Mouse (Mus musculus): Measurements from ENCODE around the gene Ttc23l.
"Not testable (repeated sequence)": the region's sequence is repeated elsewhere in the genome, so short reads cannot be mapped to it uniquely, and the experiment has no call there.

Ttc23l gene

DNA sequence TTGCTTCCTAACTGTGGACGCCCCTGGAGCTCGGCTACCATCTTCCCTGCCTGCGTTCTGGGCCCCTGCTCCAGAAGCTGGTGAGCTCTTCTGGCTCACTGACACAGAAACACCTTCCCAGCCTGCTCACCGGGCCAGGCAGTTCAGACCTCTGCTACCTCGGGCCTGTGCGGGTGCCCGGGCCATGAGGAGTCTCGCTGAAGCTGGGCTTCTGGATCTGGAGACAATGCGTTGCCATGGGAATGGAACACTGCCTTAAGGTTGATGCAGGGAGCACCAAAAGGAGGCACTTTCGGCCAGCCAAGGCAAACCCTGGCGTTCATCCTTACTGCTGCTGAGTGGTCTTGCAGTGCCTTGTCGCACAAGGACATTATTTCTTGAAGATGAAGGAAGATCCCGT lies at the start of gene Ttc23l:
Gene Ttc23l, minus strand, starts transcription at position 204 of the 400 bp plus-strand sequence.
- no peak for DNase-seq (ENCODE audit: low read depth, low spot score)

DNA sequence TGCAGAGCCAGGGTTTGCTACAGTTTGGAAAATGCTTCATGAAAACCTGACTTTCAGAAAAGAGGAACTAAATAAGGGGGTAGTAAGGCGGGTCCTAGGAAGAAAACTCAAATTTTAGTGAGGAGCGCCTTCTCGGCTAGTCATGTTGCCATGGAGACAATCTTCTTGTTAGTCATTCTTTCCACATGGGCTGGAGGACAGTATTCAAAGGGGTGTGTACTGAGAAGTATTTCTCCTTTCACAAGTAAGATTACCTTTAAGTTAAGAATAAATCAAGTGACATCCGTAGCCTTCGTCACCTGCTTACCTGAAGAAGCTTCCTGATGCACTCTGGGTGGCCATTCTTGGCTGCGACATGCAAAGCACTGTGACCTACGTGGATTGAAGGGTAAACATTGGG lies 40.9 kb upstream of the Ttc23l start:
- DNase-seq (ENCODE audit: low read depth, low spot score): no peak

DNA sequence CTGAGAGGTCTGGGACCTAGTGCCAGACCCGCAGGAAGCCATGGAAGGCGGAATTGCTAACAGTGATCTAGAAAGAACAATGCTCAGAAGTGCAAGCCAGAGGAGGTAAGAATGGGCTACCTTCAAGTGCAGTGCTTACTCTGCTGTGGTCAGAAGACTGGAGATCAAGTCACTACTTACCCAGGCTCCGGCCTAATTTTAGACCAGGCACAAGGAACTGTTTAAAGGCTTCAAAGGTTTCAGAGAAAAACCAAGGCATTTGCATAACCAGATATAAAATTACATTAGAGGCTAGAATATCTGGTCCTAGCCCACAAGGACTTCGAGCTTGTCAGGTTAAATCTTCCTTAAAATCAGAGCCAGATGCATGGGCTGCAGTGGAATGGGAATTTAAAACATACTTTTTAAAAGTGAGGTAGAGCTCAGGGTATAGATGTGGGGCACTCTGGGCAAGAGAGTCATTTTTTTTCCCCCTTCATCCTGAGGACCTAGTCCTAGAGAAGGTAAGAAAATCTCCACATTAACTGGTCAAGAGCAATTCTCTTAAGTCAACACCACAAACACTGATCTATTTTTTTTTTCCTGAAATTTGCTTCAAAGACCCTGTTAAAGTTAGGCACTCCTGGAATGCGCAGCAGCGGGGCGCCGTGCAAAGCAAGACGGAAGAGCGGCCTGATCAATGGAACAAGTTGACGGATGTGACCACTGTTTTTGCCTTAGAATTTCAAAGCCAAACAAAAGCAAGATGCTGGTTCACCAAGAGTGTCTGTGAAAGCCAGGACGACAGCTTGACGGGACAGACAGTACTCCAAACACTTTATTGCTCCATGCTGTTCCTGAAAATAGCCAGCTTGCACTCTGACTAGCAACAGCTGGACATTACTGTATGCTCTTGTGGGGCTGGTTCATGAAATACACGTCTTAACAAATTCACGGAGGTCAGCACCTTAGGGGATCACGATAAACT lies 40.1 kb upstream of the Ttc23l start:
- DNase-seq (ENCODE audit: low read depth, low spot score): peak; percentile 30

DNA sequence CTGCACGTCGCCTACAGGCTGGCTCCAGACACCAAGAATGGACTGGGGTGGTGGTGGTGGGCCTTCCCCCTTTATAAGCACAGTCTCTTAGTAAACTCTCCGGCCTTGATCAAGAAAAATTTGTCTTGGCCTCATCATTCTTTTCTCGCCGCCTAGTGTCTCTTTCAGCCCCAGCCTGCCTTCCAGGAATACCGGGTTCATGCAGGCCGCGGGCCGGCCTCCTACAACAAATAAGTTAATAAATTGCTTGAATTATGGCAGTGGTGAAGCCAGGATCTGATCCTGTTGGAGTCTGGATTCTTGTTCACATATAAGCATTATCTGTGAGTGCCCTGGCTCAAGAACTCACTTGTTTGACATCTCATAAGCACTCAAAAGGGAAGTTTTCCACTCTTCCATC lies 38.4 kb upstream of the Ttc23l start:
- no peak for DNase-seq (ENCODE audit: low read depth, low spot score)

DNA sequence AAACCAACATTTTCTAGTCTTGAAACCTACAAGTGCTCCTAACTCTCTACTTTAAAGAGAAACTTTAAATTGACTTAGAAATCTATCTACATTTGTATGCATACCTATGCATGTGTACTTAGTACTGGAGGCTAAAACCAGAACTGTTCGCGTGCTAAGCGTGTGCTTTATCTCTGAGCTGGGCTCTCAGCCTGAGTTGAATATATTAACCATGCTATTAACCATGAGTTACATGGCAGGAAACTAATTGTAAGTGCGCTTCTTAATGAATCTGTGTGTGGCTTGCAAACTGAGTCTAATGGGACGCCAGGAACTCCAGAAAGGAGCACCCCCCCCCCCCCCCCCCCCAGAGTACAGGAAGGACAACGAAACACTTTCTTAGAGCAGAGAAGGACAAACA lies 36.9 kb upstream of the Ttc23l start:
- no peak for DNase-seq (ENCODE audit: low read depth, low spot score)

DNA sequence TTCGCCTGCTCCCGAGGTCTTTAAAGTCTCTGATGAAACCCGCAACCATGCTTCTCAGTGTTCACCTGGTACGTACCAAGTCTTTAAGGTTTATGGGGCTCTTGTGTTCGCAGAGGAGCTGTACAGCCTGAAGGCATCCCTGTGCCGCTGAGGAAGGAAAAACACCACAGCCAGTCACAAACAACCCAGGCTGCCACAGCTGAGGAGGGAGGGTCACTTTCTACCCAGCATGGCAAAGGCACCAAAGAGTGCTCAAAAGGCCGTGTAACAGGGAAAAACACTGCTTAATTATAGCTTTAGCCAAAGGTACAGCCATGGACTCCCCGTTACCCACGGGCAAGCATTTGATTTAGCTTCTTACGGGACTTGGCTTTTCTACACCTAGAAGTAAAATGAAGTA lies 36.4 kb upstream of the Ttc23l start:
- no peak for DNase-seq (ENCODE audit: low read depth, low spot score)

DNA sequence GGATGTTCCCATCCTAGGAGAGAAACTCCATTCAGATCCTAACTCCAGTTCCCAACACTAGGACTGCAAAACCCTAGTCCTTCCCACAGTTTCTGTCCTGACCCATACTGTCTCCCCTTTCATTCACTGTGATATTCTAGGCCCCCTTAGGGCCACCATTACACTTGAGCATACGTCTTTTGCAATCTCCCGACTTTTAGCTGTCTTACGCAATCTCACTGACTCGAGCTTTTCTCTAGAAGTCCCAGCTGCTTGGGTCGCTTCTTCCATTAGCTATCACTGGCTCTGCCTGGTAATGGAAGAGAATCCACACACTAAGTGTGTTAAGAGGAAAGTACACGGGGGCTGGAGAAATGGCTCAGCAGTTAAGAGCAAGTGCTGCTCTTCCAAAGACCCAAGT lies 34.6 kb upstream of the Ttc23l start:
- no peak for DNase-seq (ENCODE audit: low read depth, low spot score)

DNA sequence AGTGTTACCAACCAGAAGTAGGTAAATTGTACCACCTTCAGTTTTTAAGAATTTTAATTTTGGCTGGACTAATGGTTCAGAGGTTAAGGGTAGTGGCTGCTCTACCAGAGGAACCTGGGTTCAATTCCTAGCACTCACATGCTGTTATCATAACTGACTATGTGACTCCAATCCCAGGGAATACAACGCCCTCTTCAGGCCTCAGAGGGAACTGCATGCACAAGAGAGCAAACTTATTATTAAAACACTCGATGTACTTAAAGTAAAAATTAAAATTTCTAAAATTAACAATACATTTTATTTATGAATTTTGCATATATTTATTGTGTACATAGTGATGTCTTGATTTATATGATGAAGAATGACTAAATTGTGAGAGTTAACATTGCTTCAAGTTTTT lies 28.1 kb upstream of the Ttc23l start:
- no peak for DNase-seq (ENCODE audit: low read depth, low spot score)

DNA sequence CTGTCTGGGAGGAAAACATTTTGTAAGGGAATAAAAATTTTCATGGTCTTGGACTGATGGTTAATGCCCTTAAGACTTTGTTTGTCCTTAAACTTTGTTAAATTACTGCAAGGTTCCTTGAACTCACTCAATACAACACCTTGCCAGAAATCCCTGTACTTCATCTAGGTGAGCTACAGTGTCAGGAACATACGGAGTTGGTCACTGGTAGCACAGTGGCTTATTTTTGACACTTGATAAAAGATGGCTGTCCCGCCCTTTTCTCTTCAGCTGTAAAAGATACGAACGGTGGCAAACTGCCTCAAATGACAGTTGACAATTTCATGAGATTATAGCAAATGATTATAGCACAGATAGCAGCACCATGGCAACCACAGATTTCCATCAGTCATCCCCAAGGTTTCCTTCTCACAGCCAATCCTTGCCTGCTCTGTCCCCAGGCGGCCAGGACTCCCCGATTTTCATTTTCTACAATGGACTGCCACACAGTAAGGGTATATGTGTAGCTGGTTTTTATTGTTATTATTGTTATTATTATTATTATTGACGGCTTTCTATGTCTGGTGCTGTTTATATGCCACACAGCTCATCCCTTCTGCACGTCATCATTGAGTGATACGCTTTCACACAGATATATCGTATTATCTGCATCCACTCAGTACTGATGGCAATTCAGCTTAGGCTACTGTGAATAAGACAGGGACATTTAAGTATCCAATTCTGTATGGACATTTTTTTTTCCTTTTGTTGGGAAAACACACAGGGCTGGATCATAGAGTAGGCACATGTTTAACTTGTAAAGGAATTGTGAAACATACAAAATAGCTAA lies 26.1 kb upstream of the Ttc23l start:
- no peak for DNase-seq (ENCODE audit: low read depth, low spot score)

DNA sequence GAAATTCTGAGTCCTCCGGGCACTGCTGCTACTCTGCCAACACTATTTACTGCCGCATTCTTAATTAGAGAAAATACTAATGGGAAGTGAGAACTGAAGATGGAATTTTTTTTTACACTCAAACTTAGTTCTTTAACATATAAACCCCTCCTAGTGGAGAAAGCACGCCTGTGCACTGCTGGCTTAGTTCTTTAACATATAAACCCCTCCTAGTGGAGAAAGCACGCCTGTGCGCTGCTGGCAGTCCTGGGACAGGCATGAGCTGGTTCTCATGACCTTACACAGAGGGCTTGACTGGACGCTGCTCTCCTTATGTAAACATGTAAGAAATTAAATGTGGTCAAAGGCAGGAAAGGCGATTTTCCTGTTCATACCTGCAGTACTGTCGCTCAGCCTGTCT lies 24.9 kb upstream of the Ttc23l start:
- peak; percentile 85 for DNase-seq (ENCODE audit: low read depth, low spot score)

DNA sequence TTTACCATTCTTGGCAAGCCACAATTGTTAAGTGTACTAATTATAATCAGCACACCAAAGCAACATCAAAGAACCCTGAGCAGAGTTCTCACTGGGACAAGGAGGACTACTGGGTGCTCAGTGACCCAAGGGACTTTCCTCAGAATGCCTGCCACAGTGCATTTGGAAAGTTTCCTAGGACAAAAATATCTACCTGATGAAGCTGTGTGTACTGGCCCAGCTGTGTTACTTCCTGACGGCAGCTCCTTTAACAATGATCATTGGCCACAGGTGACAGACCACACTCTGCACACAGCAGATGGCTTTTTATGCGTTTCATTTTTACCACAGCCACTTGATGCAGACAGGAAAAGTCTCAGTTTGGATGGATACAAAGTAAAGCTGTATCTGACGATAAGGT lies 20.7 kb upstream of the Ttc23l start:
- no peak for DNase-seq (ENCODE audit: low read depth, low spot score)

DNA sequence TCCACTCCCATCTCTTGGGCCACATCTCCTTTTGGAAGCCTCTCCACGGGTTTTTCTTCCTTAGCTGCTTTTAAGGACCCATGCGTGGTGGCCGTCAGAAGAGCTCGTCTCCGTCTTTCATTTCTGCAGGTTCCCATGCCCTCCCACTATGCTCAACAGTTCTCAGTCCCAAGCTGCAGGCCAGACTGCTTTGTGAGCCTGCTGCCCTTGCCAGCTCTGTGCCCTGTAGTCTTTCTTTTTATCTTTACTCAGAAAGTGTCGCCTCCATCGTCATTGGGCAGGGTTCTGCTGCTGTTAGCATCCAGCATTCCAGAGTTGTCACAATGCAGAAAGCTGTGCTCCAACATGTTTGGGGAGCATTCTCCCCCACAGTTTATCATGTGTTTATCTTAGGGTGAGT lies 8.0 kb upstream of the Ttc23l start:
- DNase-seq (ENCODE audit: low read depth, low spot score): no peak

DNA sequence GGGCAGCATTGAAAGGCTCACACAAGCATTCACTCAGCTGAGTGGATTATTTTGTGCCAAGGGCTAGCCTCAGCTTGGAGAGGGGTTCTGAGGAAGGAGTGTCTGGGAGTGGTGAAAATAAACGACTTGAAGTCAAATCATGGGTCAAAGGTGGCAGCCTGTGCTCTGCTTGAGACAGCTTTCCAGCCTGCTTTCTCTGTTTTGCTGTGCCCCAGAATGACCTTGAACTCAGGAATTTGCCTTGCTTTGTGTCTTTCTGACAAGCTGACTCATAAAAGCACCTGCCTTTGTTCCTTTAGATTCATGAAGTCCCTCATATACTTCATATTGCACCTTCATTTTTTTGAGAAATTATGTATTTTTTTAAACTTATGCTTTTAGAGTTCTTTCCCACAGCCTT lies 5.7 kb upstream of the Ttc23l start:
- DNase-seq (ENCODE audit: low read depth, low spot score): peak; percentile 32

DNA sequence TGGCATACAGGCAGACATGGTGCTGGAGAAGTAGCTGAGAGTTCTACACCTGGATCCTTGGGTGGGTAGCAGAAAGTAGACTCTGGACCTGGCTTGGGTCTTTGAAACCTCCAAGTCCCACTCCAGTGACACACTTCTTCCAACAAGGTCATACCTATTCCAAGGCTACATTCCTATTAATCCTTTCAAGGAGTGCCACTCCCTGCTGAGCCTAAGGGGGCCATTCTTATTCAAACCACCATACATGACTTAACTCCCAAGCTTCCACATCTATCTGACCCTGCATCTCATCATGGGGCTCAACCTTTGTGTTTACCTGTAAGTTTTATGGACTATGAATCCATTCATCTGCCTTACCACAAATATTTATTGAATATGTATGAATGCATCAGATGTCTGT lies 3.8 kb upstream of the Ttc23l start:
- peak; percentile 46 for DNase-seq (ENCODE audit: low read depth, low spot score)

DNA sequence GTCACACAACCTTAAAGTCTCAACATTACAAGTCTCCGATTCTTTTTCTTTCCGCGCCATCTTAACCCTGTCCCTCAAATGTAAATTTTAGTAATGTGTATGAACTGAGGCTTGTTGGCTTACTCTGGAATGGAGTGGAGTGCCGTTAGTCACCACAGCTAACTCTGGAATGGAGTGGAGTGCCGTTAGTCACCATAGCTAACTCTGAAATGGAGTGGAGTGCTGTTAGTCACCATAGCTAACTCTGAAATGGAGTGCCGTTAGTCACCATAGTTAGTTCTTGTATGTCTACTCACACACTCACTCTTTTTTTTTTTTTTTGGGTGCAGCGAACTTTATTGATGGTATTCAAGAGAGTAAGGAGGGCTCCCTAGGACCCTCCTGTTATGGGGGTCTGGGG lies 1.5 kb upstream of the Ttc23l start:
- no peak for DNase-seq (ENCODE audit: low read depth, low spot score)

DNA sequence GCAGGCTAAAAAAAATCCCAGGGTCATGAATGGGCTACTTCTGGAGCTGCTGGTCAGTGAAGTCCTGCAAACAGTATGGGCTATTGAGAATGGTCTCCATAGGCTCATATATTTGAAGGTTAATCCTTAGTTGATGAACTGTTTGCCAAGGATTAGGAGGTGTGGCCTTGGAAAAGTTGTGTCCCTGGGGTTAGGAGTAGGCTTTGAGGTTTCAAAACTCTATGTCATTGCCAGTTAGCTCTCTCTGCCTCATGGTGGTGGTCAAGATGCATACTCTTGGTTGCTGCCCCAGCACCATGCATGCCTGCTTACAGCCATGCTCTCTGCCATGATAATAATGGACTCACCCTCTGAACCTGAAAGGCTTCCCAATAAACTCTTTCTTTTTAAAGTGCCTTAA lies 4.1 kb downstream of the Ttc23l start:
- no peak for DNase-seq (ENCODE audit: low read depth, low spot score)

DNA sequence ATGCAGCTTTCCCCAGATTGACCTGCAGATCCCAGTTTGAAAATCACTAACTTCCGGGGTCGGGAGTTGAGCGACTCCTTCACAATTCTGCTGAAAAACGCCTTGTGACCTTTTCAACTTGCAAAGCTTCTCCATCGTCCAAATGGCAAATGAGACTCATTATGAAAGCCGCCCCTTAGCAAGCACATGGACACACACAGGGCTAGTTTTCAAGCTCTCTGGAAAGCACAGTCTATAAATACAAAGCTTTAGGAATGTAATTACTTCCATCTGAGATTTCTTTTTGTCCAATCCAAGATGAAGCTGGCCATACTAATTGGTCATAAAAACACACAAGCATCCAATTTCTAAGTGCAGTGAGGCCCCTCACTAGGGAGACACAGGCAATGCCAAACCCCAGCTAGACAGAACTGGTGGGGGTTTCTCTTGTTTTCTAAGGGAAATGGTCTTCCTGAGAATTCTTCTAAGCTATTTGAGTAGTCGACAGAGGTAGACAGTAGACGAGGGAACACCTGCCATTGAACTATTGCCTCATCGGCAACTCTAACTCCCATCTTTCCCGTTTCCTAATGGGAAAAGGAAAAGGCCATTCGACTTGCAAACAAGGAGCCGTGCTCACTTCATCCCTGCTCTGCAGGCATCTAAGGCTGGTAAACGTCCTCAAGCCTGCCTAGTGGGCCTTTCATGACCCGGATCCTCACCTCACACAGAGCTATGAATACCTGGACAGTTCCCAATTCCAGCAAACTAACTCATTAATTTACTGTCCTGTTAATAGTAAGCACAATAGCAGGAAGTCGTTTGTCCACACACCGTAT lies 18.0 kb downstream of the Ttc23l start:
- DNase-seq (ENCODE audit: low read depth, low spot score): no peak

DNA sequence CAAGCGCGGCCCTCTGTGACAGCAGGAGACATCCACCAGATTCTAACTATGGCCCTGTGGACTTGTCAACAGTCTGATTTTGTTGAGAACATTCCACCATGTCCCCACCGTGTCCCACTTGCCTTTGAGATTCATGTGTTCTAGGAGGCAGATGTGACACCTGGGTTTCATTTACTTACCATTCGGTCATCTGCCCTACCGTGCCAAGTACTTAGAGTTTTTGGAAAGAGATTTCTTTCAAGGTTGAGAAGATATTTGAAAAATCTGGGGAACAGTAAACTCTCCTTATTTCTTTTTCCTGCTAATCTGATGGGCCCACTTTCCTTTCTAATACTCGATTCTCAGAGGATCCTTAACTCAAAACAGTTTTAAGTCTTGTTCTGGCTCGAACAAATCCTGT lies 22.5 kb downstream of the Ttc23l start:
- no peak for DNase-seq (ENCODE audit: low read depth, low spot score)

DNA sequence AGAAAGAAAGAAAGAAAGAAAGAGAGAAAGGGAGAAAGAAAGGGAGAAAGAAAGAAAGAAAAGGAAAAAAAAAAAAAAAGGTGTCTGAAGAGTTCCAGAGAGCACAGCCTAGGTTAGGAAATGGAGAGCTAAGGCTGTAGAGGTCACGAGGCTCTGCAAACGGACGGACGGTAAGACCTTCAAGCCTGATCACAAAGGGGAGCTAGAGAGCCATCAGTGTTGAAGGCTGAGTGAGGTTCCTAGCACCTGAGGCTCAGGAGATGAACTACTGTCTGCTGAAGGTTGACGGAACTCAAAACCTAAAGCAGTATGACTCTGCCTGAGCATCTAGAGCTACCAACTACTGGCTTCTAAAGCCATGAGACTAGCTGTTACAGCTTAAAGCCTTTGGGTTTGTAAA lies 23.9 kb downstream of the Ttc23l start:
- peak; percentile 10 for DNase-seq (ENCODE audit: low read depth, low spot score)

DNA sequence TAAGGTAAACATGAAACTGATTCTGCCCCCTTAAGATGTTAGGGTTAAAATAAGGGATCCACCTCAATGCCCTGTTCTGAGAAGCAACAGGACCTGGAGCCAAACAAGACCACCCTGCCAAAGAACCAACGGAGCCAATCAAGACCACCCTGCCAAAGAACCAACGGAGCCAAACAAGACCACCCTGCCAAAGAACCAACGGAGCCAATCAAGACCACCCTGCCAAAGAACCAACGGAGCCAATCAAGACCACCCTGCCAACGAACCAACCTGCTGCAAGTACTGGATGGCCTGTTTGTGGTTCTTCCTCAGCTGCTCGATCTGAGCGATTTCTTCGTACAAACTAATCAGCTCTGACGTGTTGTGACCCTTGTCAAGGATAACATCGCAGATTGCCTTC lies 25.1 kb downstream of the Ttc23l start:
- DNase-seq (ENCODE audit: low read depth, low spot score): not testable (repeated sequence)

DNA sequence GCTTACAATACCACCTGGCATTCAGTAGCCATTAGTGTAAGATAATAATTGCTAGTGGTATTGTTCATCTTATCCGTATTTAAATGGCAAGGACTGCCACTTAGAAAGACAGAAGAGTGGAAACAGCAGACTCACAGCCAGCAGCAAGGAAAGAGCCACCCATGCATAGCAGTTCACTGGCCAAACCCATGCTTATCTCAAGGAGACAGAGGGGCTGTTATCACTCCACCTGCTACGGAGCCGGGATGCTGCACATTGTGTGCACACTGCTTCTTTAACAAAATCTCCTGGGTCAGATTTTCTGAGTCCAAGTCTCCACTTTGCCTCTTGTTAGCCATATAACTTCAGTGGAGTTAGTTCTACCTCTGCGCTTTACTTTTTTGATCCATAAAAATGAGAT lies 27.1 kb downstream of the Ttc23l start:
- DNase-seq (ENCODE audit: low read depth, low spot score): no peak

DNA sequence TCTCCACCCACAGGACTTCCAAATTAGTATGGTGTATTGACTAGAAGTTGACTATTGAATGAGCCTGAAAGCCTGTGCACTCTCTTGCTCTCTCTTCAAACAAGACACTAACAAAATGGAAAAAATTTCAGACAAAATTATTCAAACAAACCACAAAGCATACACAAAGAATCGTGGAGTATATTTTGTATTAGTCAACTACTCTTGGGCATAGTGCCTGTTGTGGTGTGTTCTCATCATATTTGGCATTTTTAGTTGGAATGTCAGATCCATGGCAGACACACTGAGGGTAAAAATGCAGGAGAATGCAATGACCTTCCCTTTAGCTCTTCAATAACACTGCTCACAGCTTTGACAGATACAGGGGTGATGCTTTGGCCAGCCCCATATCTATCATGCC lies 32.6 kb downstream of the Ttc23l start:
- DNase-seq (ENCODE audit: low read depth, low spot score): no peak
